Comparison of ENCODE assay signal across 24 mouse cellular contexts in genomic region chr7:58754076-58754475, GRCm38 (mm10).
"Had no signal": no experiment of that assay in that cellular context is flagged by ENCODE, and none has a peak within 500 bp of the region (broad histone marks: within the 10 kb centered on the region; RNA-seq: fewer than 3 reads in every experiment).

No protein-coding gene starts in this region.

- H3K4me1 ChIP-seq: hindbrain, embryonic 10.5 days; hindbrain, embryonic 12.5 days; intestine, embryonic 15.5 days; limb, embryonic 12.5 days; liver, embryonic 13.5 days had no signal

- ATAC-seq: hindbrain, embryonic 16.5 days; inflammation-experienced regulatory T-cells, adult 6 months; intestine, embryonic 15.5 days; intestine, postnatal 0 days had no signal

- H3K4me3 ChIP-seq: gastrocnemius, adult 2 months; heart, embryonic 10.5 days; heart, embryonic 12.5 days; hindbrain, embryonic 10.5 days; hindbrain, embryonic 12.5 days; intestine, embryonic 15.5 days; left cerebral cortex, adult 2 months; limb, embryonic 10.5 days; limb, embryonic 12.5 days; liver, embryonic 13.5 days had no signal

- H3K27ac ChIP-seq: gastrocnemius, adult 2 months; heart, embryonic 10.5 days; hindbrain, embryonic 10.5 days; hindbrain, embryonic 12.5 days; hindbrain, embryonic 14.5 days; intestine, embryonic 15.5 days; left cerebral cortex, adult 2 months; limb, embryonic 10.5 days; limb, embryonic 12.5 days; liver, embryonic 13.5 days had no signal

- H3K9me3 ChIP-seq: heart, embryonic 10.5 days; heart, embryonic 12.5 days; hindbrain, embryonic 10.5 days; hindbrain, embryonic 12.5 days; intestine, embryonic 15.5 days; limb, embryonic 10.5 days; limb, embryonic 12.5 days; liver, embryonic 13.5 days had no signal

- H3K36me3 ChIP-seq: heart, embryonic 10.5 days; heart, embryonic 12.5 days; hindbrain, embryonic 10.5 days; hindbrain, embryonic 12.5 days; intestine, embryonic 15.5 days; limb, embryonic 10.5 days; limb, embryonic 12.5 days; liver, embryonic 13.5 days had no signal

- H3K27me3 ChIP-seq: heart, embryonic 12.5 days; hindbrain, embryonic 12.5 days; intestine, embryonic 15.5 days; limb, embryonic 12.5 days; liver, embryonic 13.5 days had no signal

- DNase-seq: gastrocnemius, adult 2 months; gastrocnemius, postnatal 10 days; gastrocnemius, postnatal 25 days; heart, postnatal 14 days; heart, postnatal 36 days; kidney, adult 18-20 months; kidney, postnatal 10 days; kidney, postnatal 25 days; layer of hippocampus, adult 9-11 months; liver; liver, embryonic 13.5 days had no signal

- H3K4me2 ChIP-seq: heart, embryonic 12.5 days; hindbrain, embryonic 12.5 days; hindbrain, embryonic 14.5 days; intestine, embryonic 15.5 days; limb, embryonic 12.5 days; liver, embryonic 11.5 days; liver, embryonic 13.5 days had no signal

- H3K9ac ChIP-seq: heart, embryonic 12.5 days; hindbrain, embryonic 12.5 days; hindbrain, embryonic 14.5 days; intestine, embryonic 15.5 days; limb, embryonic 12.5 days; liver, embryonic 13.5 days had no signal
